Mouse (Mus musculus): ENCODE results near the gene Gm29735. TPM values are rescaled to one million over a fixed set of nuclear protein-coding genes. Genes with fewer than 3 reads are reported as not detected.
"Not testable (repeated sequence)": the region's sequence is repeated elsewhere in the genome, so short reads cannot be mapped to it uniquely, and the experiment has no call there.

The Gm29735 gene
- not detected in 2 replicates for polyA plus RNA-seq (2016; fragmentation: Nextera tagmentation; extraction: Ambion mirVana)

GRCm38 (mm10) chr7:142157013-142157412 lies at the start of gene Gm29735:
Gene Gm29735, minus strand, starts transcription at chr7:142157113.
- not testable (repeated sequence) for H3K27ac ChIP-seq (replicated peaks); H3K27me3 ChIP-seq; H3K4me1 ChIP-seq; H3K4me2 ChIP-seq (replicated peaks); H3K4me3 ChIP-seq; H3K36me3 ChIP-seq; H3K9ac ChIP-seq (replicated peaks); ATAC-seq (ENCODE audit: low FRiP score, low read depth); H3K9me3 ChIP-seq
- WGBS: 51% methylated on average over 2 of the region's 2 CpGs

GRCm38 (mm10) chr7:142205488-142205887 lies 48.6 kb upstream of the Gm29735 start:
- Histone ChIP-seq H3K4me3 (no peak overlapping the region), H3K9ac (replicated peaks) (no peak overlapping the region), H3K4me1 (no peaks in the 10 kb centered on the region), H3K27ac (replicated peaks) (no peak overlapping the region), H3K4me2 (replicated peaks) (no peak overlapping the region), H3K9me3 (no peaks in the 10 kb centered on the region), H3K27me3 (no peaks in the 10 kb centered on the region), H3K36me3 (no peaks in the 10 kb centered on the region)
- no peak for ATAC-seq (ENCODE audit: low FRiP score, low read depth)

- Histone ChIP-seq H3K4me2 (replicated peaks) (no peak within 1 kb of the TSS), H3K4me1 (no peaks in the 10 kb centered on the region), H3K4me3 (no peak within 1 kb of the TSS), H3K9ac (replicated peaks) (no peak within 1 kb of the TSS), H3K9me3 (no peaks in the 10 kb centered on the region), H3K27ac (replicated peaks) (no peak within 1 kb of the TSS), H3K27me3 (no peaks in the 10 kb centered on the region), H3K36me3 (no peaks in the 10 kb centered on the region)
- 79% methylated on average over 1 of the region's 1 CpGs for WGBS
- no peak for ATAC-seq (ENCODE audit: low FRiP score, low read depth)
These were observed 44.2 kb upstream of the Gm29735 start, which contains the start of gene Krtap5-3 for GRCm38 (mm10) chr7:142201064-142201463. Gene Krtap5-3, plus strand, starts transcription at chr7:142201364.

- H3K4me1 ChIP-seq: no peaks in the 10 kb centered on the region
- H3K4me3 ChIP-seq: no peak overlapping the region
- no peaks in the 10 kb centered on the region for H3K9me3 ChIP-seq
- no peak overlapping the region for H3K9ac ChIP-seq (replicated peaks)
- H3K36me3 ChIP-seq: no peaks in the 10 kb centered on the region
- ATAC-seq (ENCODE audit: low FRiP score, low read depth): no peak
- H3K27ac ChIP-seq (replicated peaks): no peak overlapping the region
- 83% methylated on average over 2 of the region's 2 CpGs for WGBS
- H3K4me2 ChIP-seq (replicated peaks): no peak overlapping the region
- H3K27me3 ChIP-seq: no peaks in the 10 kb centered on the region
These were observed 41.8 kb upstream of the Gm29735 start for GRCm38 (mm10) chr7:142198748-142199147.

- H3K9ac ChIP-seq (replicated peaks): no peak within 1 kb of the TSS
- no peak within 1 kb of the TSS for H3K4me3 ChIP-seq
- H3K27ac ChIP-seq (replicated peaks): no peak within 1 kb of the TSS
- H3K36me3 ChIP-seq: no peaks in the 10 kb centered on the region
- no peaks in the 10 kb centered on the region for H3K4me1 ChIP-seq
- H3K4me2 ChIP-seq (replicated peaks): no peak within 1 kb of the TSS
- H3K9me3 ChIP-seq: no peaks in the 10 kb centered on the region
- H3K27me3 ChIP-seq: no peaks in the 10 kb centered on the region
- no peak for ATAC-seq (ENCODE audit: low FRiP score, low read depth)
- WGBS: 53% methylated on average over 2 of the region's 2 CpGs
These were observed 33.4 kb upstream of the Gm29735 start, which contains the start of gene Gm10153 for GRCm38 (mm10) chr7:142190289-142190688. Gene Gm10153, minus strand, starts transcription at chr7:142190389.

- no peaks in the 10 kb centered on the region for H3K9me3 ChIP-seq
- H3K4me2 ChIP-seq (replicated peaks): no peak overlapping the region
- ATAC-seq (ENCODE audit: low FRiP score, low read depth): no peak
- H3K9ac ChIP-seq (replicated peaks): no peak overlapping the region
- no peak overlapping the region for H3K27ac ChIP-seq (replicated peaks)
- WGBS: 58% methylated on average over 2 of the region's 2 CpGs
- no peak overlapping the region for H3K4me3 ChIP-seq
- H3K27me3 ChIP-seq: no peaks in the 10 kb centered on the region
- no peaks in the 10 kb centered on the region for H3K4me1 ChIP-seq
- no peaks in the 10 kb centered on the region for H3K36me3 ChIP-seq
These were observed 31.2 kb upstream of the Gm29735 start for GRCm38 (mm10) chr7:142188156-142188555.

GRCm38 (mm10) chr7:142181021-142181420 lies 24.1 kb upstream of the Gm29735 start:
- Histone ChIP-seq H3K9ac (replicated peaks) (no peak overlapping the region), H3K4me1 (no peaks in the 10 kb centered on the region), H3K36me3 (no peaks in the 10 kb centered on the region), H3K27ac (replicated peaks) (no peak overlapping the region), H3K27me3 (no peaks in the 10 kb centered on the region), H3K9me3 (no peaks in the 10 kb centered on the region), H3K4me2 (replicated peaks) (no peak overlapping the region), H3K4me3 (no peak overlapping the region)
- ATAC-seq (ENCODE audit: low FRiP score, low read depth): no peak
- 65% methylated on average over 1 of the region's 1 CpGs for WGBS

- 68% methylated on average over 1 of the region's 1 CpGs for WGBS
- Histone ChIP-seq H3K4me1 (no peaks in the 10 kb centered on the region), H3K27me3 (no peaks in the 10 kb centered on the region), H3K4me3 (no peak overlapping the region), H3K9ac (replicated peaks) (no peak overlapping the region), H3K36me3 (no peaks in the 10 kb centered on the region), H3K27ac (replicated peaks) (no peak overlapping the region), H3K9me3 (no peaks in the 10 kb centered on the region), H3K4me2 (replicated peaks) (no peak overlapping the region)
- ATAC-seq (ENCODE audit: low FRiP score, low read depth): no peak
These were observed 21.8 kb upstream of the Gm29735 start for GRCm38 (mm10) chr7:142178685-142179084.

- not testable (repeated sequence) for H3K9me3 ChIP-seq; H3K4me2 ChIP-seq (replicated peaks); H3K36me3 ChIP-seq; H3K4me1 ChIP-seq; ATAC-seq (ENCODE audit: low FRiP score, low read depth); H3K9ac ChIP-seq (replicated peaks); H3K27ac ChIP-seq (replicated peaks); H3K4me3 ChIP-seq; H3K27me3 ChIP-seq
These were observed 19.0 kb upstream of the Gm29735 start, which contains the start of gene Krtap5-2 for GRCm38 (mm10) chr7:142175905-142176304. Gene Krtap5-2, minus strand, starts transcription at chr7:142176005.

- WGBS: 44% methylated on average over 3 of the region's 3 CpGs
- H3K27me3 ChIP-seq: no peaks in the 10 kb centered on the region
- no peak for ATAC-seq (ENCODE audit: low FRiP score, low read depth)
- no peak overlapping the region for H3K4me3 ChIP-seq
- H3K9me3 ChIP-seq: no peaks in the 10 kb centered on the region
- no peaks in the 10 kb centered on the region for H3K4me1 ChIP-seq
- no peak overlapping the region for H3K4me2 ChIP-seq (replicated peaks)
- H3K36me3 ChIP-seq: no peaks in the 10 kb centered on the region
- H3K27ac ChIP-seq (replicated peaks): no peak overlapping the region
- no peak overlapping the region for H3K9ac ChIP-seq (replicated peaks)
These were observed 12.9 kb upstream of the Gm29735 start for GRCm38 (mm10) chr7:142169836-142170235.

GRCm38 (mm10) chr7:142165639-142166038 lies 8.7 kb upstream of the Gm29735 start, which contains the start of gene Gm4553:
Gene Gm4553, minus strand, starts transcription at chr7:142165739.
- H3K36me3 ChIP-seq; H3K27ac ChIP-seq (replicated peaks); ATAC-seq (ENCODE audit: low FRiP score, low read depth); H3K4me1 ChIP-seq; H3K4me2 ChIP-seq (replicated peaks); H3K9ac ChIP-seq (replicated peaks); H3K27me3 ChIP-seq; H3K9me3 ChIP-seq; H3K4me3 ChIP-seq: not testable (repeated sequence)

- Histone ChIP-seq H3K36me3 (no peaks in the 10 kb centered on the region), H3K4me2 (replicated peaks) (no peak overlapping the region), H3K4me3 (no peak overlapping the region), H3K27ac (replicated peaks) (no peak overlapping the region), H3K9ac (replicated peaks) (no peak overlapping the region), H3K27me3 (no peaks in the 10 kb centered on the region; the same call in 1 of the 2 replicates), H3K4me1 (no peaks in the 10 kb centered on the region), H3K9me3 (no peaks in the 10 kb centered on the region)
- ATAC-seq (ENCODE audit: low FRiP score, low read depth): no peak
- 93% methylated on average over 3 of the region's 3 CpGs for WGBS
These were observed 2.5 kb upstream of the Gm29735 start for GRCm38 (mm10) chr7:142159366-142159765.

GRCm38 (mm10) chr7:142155308-142155707 lies 1.6 kb downstream of the Gm29735 start:
- H3K27me3 ChIP-seq: no peaks in the 10 kb centered on the region
- H3K4me3 ChIP-seq: no peak overlapping the region
- 71% methylated on average over 1 of the region's 1 CpGs for WGBS
- no peaks in the 10 kb centered on the region for H3K36me3 ChIP-seq
- no peak overlapping the region for H3K9ac ChIP-seq (replicated peaks)
- H3K27ac ChIP-seq (replicated peaks): no peak overlapping the region
- no peak overlapping the region for H3K4me2 ChIP-seq (replicated peaks)
- H3K4me1 ChIP-seq: no peaks in the 10 kb centered on the region
- H3K9me3 ChIP-seq: no peaks in the 10 kb centered on the region
- ATAC-seq (ENCODE audit: low FRiP score, low read depth): no peak

Data from midbrain, embryonic 12.5 days (tissue).